Mouse (Mus musculus): ENCODE measurements around the gene Hist1h3c. TPM values are rescaled to one million over a fixed set of nuclear protein-coding genes. Genes with fewer than 3 reads are reported as not detected.

Hist1h3c gene
- total and polyA plus RNA-seq, 2 experiments from 2014 or later: 420 TPM; not detected in 1

DNA sequence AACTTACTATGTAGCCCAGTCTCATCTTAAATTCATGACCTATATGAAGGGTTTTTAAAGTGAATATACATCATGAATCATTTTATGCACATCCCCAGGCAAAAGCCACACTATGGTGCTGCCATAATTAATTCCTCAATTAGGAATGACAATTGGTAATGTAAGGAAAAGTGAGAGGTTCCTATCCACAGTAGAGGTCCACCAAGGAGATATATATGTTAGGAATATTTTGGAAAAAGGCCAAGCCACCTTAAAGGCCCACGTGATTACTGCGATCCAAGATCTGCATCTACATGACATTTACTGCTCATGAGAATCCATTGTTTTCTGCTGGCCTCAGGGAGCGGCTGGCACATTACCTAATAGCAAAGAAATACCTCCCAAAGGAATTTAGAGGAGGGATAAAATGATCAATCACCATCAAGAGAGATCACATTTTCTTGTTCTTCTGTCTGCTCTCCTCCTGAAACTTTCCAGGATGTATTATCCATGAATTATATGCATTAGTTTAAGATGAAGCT is 13.9 kb upstream of the Hist1h3c start:
- Histone ChIP-seq H3K9me3 (ENCODE audit: low read length) (no peaks in the 10 kb centered on the region), H3K36me3 (ENCODE audit: insufficient read depth, low read length) (no peaks in the 10 kb centered on the region), H3K4me3 (ENCODE audit: low read depth, low read length) (no peak overlapping the region), H3K27ac (ENCODE audit: low read depth, low read length) (no peak overlapping the region), H3K27me3 (ENCODE audit: insufficient read depth, low read length) (no peaks in the 10 kb centered on the region), H3K4me1 (ENCODE audit: insufficient read depth, low read length) (peaks cover 8% of the 10 kb centered on the region; the same call in 1 of the 2 replicates), H3K4me2 (ENCODE audit: low read depth, low read length, poor library complexity, severe bottlenecking) (no peak overlapping the region), H3K9ac (replicated peaks; ENCODE audit: low read length, poor library complexity, severe bottlenecking) (no peak overlapping the region)
- no peak for TF ChIP-seq CTCF (IDR thresholded peaks at IDR 0.05)
- DNase-seq (ENCODE audit: low spot score): no peak
- ATAC-seq (ENCODE audit: low FRiP score): no peak
- WGBS: 84% methylated on average over 3 of the region's 3 CpGs

- Histone ChIP-seq H3K4me3 (ENCODE audit: low read depth, low read length) (no peak overlapping the region), H3K4me1 (ENCODE audit: insufficient read depth, low read length) (peaks cover 4% of the 10 kb centered on the region; the same call in 1 of the 2 replicates), H3K9me3 (ENCODE audit: low read length) (no peaks in the 10 kb centered on the region), H3K36me3 (ENCODE audit: insufficient read depth, low read length) (no peaks in the 10 kb centered on the region), H3K9ac (replicated peaks; ENCODE audit: low read length, poor library complexity, severe bottlenecking) (no peak overlapping the region), H3K27me3 (ENCODE audit: insufficient read depth, low read length) (no peaks in the 10 kb centered on the region), H3K27ac (ENCODE audit: low read depth, low read length) (no peak overlapping the region), H3K4me2 (ENCODE audit: low read depth, low read length, poor library complexity, severe bottlenecking) (no peak overlapping the region)
- 53% methylated on average over 3 of the region's 3 CpGs for WGBS
- DNase-seq (ENCODE audit: low spot score): no peak
- ATAC-seq (ENCODE audit: low FRiP score): no peak
- TF ChIP-seq CTCF (IDR thresholded peaks at IDR 0.05): no peak
Measured at GRCm38 (mm10) chr13:23757921-23758320, 12.5 kb upstream of the Hist1h3c start.

GRCm38 (mm10) chr13:23757211-23757773 is 11.9 kb upstream of the Hist1h3c start:
- no peak for DNase-seq (ENCODE audit: low spot score)

GRCm38 (mm10) chr13:23756790-23757189 is 11.4 kb upstream of the Hist1h3c start, which contains the start of gene Hist1h4b:
Hist1h4b (plus strand) TSS chr13:23757013.
- WGBS: under 1% methylated on average over 11 of the region's 22 CpGs
- TF ChIP-seq CTCF (IDR thresholded peaks at IDR 0.05): no peak; the same call in 1 of the 2 replicates
- peaks cover 4% of the 10 kb centered on the region; the same call in 1 of the 2 replicates for H3K4me1 ChIP-seq (ENCODE audit: insufficient read depth, low read length)
- no peaks in the 10 kb centered on the region for H3K36me3 ChIP-seq (ENCODE audit: insufficient read depth, low read length)
- DNase-seq (ENCODE audit: low spot score) (peak; percentile 97), ATAC-seq (ENCODE audit: low FRiP score) (peak; percentile 71)
- peak within 1 kb of the TSS; percentile 57 for H3K4me2 ChIP-seq (ENCODE audit: low read depth, low read length, poor library complexity, severe bottlenecking)
- H3K27ac ChIP-seq (ENCODE audit: low read depth, low read length): peak within 1 kb of the TSS; percentile 70
- no peaks in the 10 kb centered on the region for H3K27me3 ChIP-seq (ENCODE audit: insufficient read depth, low read length)
- H3K9me3 ChIP-seq (ENCODE audit: low read length): no peaks in the 10 kb centered on the region
- peak within 1 kb of the TSS; percentile 37 for H3K4me3 ChIP-seq (ENCODE audit: low read depth, low read length)
- H3K9ac ChIP-seq (replicated peaks; ENCODE audit: low read length, poor library complexity, severe bottlenecking): peak within 1 kb of the TSS; percentile 33

More at GRCm38 (mm10) chr13:23757211-23757773, 11.9 kb upstream of the Hist1h3c start:
- Histone ChIP-seq H3K27ac (ENCODE audit: low read depth, low read length) (peak overlapping the region; percentile 70), H3K4me2 (ENCODE audit: low read depth, low read length, poor library complexity, severe bottlenecking) (peak overlapping the region; percentile 57), H3K36me3 (ENCODE audit: insufficient read depth, low read length) (no peaks in the 10 kb centered on the region), H3K9me3 (ENCODE audit: low read length) (no peaks in the 10 kb centered on the region), H3K9ac (replicated peaks; ENCODE audit: low read length, poor library complexity, severe bottlenecking) (peak overlapping the region; percentile 33; the same call in 1 of the 2 replicates), H3K4me1 (ENCODE audit: insufficient read depth, low read length) (peaks cover 4% of the 10 kb centered on the region; the same call in 1 of the 2 replicates), H3K4me3 (ENCODE audit: low read depth, low read length) (peak overlapping the region; percentile 37), H3K27me3 (ENCODE audit: insufficient read depth, low read length) (no peaks in the 10 kb centered on the region)
- 0 out of 2 replicates have a peak, but pooled peaks have one; percentile 18 for ATAC-seq (ENCODE audit: low FRiP score)
- 1% methylated on average over 15 of the region's 23 CpGs for WGBS
- no peak for TF ChIP-seq CTCF (IDR thresholded peaks at IDR 0.05)

DNA sequence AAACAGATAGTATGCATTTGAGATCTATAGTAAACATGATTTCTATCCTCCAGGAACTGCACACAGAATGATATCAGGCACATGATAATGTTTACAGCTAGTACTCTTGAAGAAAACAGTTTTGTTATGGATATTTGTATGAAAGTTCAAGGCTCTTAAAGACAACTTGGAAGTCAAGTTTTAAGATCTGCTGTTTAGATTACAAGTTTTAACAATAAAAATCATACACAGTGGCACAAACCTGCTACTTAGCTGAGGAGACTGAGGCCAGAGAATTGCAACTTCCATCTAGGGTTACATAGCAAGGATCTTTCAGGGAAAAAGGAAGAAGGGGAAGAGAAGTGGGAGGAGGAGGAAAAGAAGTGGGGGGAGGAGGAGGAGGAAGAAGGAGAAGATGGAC is 9.6 kb upstream of the Hist1h3c start:
- TF ChIP-seq CTCF (IDR thresholded peaks at IDR 0.05): no peak

More for the DNA sequence above, 9.6 kb upstream of the Hist1h3c start:
- no peaks in the 10 kb centered on the region for H3K36me3 ChIP-seq (ENCODE audit: insufficient read depth, low read length)
- no peaks in the 10 kb centered on the region for H3K9me3 ChIP-seq (ENCODE audit: low read length)
- no peak overlapping the region for H3K9ac ChIP-seq (replicated peaks; ENCODE audit: low read length, poor library complexity, severe bottlenecking)
- no peak overlapping the region for H3K27ac ChIP-seq (ENCODE audit: low read depth, low read length)
- no peaks in the 10 kb centered on the region for H3K27me3 ChIP-seq (ENCODE audit: insufficient read depth, low read length)
- no peak overlapping the region for H3K4me2 ChIP-seq (ENCODE audit: low read depth, low read length, poor library complexity, severe bottlenecking)
- no peak for DNase-seq (ENCODE audit: low spot score)
- no peak for ATAC-seq (ENCODE audit: low FRiP score)
- H3K4me1 ChIP-seq (ENCODE audit: insufficient read depth, low read length): peaks cover 4% of the 10 kb centered on the region; the same call in 1 of the 2 replicates
- no peak overlapping the region for H3K4me3 ChIP-seq (ENCODE audit: low read depth, low read length)
